Mouse (Mus musculus) G1E (cell line): ENCODE measurements around the gene Med27.

ENCODE experiments used
- CTCF ChIP-seq: IDR thresholded peaks from 2 replicates; pipeline ENCODE4 v1.5.1; 2012; ENCODE audit warnings: low read depth, low read length, inconsistent platforms, mixed read lengths
- TAL1 ChIP-seq: conservative IDR thresholded peaks from 2 replicates; pipeline ENCODE4 v1.6.1; 2012; ENCODE audit warnings: low read depth, low read length, inconsistent platforms, mixed read lengths

- TF ChIP-seq TAL1 (no peak), CTCF (no peak)
Observed at GRCm38 (mm10) chr2:29309966-29310365, 36.7 kb upstream of the Med27 start.
